Mouse (Mus musculus): ENCODE measurements around the gene Ninl.

The Ninl gene

GRCm38 (mm10) chr2:150902347-150902746, 136.8 kb downstream of the Ninl start:
- DNase-seq (ENCODE audit: low spot score) = no peak

- DNase-seq (ENCODE audit: low spot score) = no peak
Observed at GRCm38 (mm10) chr2:150900341-150900740, 138.8 kb downstream of the Ninl start.

- no peak for DNase-seq (ENCODE audit: low spot score)
Observed at GRCm38 (mm10) chr2:150895691-150896252, 143.4 kb downstream of the Ninl start.

DNA sequence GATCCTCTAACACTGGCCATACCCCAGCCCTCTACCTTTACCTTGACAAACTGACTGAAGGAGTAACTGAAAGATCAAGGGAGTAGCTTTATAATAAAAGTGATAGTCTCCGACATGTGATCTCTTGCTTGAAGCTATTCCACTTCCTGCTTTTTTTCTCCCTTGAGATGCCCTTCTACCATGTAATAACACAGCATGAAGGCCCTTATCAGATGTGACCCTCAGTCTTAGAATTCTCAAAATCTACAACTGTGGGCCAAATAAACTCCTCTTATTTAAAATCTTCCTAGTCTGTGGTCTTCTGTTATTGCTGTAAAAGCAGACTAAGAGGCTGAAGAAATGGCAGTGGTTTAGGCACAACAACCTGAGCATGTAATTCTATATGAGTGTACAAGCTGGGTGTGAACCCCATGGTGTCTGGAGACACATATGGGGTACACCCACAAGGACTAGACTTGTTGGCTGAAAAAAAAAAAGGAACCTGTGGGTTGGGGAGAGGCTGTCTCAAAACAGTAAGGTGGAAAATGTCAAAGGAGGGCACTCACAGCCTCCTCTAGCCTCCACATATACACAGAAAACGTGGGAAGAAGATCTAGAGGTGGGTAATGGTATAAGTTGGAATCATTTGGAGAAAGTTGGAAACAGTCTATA, 144.4 kb downstream of the Ninl start:
- no peak for DNase-seq (ENCODE audit: low spot score)

- DNase-seq (ENCODE audit: low spot score) = no peak
Observed at GRCm38 (mm10) chr2:150887370-150887769, 151.8 kb downstream of the Ninl start.

DNA sequence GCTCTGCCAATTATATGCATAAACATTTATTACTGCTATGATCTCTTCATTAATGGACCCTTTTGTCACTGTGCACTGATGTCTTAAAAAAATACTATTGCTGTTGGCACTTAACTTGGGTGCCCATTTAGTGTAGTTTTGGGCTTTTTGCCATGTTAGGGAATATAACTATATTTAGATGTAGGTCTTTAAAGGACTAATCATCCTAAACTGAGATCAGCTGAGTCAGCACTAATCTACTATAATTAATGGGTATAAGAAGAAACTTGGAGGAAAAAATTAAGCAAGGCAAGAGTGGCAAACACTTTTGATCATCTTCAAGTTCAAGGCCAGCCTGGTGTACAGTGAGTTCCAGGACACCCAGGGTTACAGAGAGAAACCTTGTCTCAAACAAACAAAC, 152.9 kb downstream of the Ninl start:
- DNase-seq (ENCODE audit: low spot score) = no peak

- no peak for DNase-seq (ENCODE audit: low spot score)
Observed at GRCm38 (mm10) chr2:150885814-150886213, 153.4 kb downstream of the Ninl start.

- DNase-seq (ENCODE audit: low spot score) = no peak
Observed at GRCm38 (mm10) chr2:150884779-150885110, 154.4 kb downstream of the Ninl start.
